Mouse (Mus musculus) C2C12 (cell line): ENCODE results near the gene Acly.

ENCODE experiments used
- CTCF ChIP-seq: IDR thresholded peaks from one replicate; pipeline ENCODE4 v1.5.1; 2011; ENCODE audit not compliant: control insufficient read depth, insufficient read depth, insufficient read length
- MYOG ChIP-seq: IDR thresholded peaks from one replicate; pipeline ENCODE4 v1.6.1; 2011; ENCODE audit not compliant: control insufficient read depth, insufficient read length; ENCODE audit errors: extremely low read depth
- USF1 ChIP-seq: IDR thresholded peaks from one replicate; pipeline ENCODE4 v1.6.1; 2011; ENCODE audit warnings: low read depth, mild to moderate bottlenecking, control low read depth, moderate library complexity

DNA sequence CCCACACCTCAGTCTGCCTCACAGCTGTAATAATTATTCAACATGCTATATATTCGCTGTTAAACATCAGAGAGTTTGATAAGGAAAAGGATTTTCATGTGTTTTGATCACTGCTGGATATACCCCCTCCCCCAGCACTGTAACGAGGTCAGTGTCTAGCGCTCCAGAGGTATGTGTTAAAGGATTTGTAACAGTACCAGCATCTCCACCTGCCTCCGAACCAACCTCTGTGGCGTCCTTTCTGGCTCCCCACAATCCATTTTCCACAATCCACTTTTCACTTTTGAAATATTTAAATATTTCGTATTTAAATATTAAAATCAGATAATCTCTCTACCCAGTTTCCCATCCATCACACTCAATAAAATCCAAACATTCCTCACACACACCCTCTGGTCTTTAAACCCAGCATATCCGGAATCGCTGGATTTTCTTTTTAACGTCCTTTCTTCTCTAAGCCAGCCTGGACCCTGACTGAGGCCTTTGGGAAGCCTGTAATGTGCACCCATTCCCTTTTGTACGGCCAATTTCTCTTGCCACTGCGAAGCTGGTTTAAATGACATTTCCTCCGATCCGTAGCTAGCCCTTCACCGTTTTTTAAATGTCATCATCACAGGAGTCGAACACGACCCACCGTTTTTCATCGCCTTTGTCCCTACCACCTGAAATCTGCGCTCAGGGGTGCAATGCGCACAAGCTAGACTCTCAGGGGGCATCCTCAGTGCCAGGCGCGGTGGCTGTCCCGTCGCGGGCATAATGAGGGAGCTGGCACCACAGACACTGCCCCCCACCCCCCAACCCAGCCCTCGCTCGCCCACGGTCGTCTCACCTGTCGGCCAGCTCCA, 56.2 kb downstream of the Acly start:
- TF ChIP-seq CTCF (no peak), USF1 (no peak), MYOG (no peak)
